Mouse (Mus musculus): Measurements from ENCODE around the gene Cntnap2. TPM values are rescaled to one million over a fixed set of nuclear protein-coding genes. Genes with fewer than 3 reads are reported as not detected.

Cntnap2 gene
- polyA plus RNA-seq, 1 experiment from 2014 or later = 1.1 TPM

- H3K4me3 ChIP-seq (ENCODE audit: low read length) = no peak overlapping the region
- H3K9ac ChIP-seq (ENCODE audit: low read length) = no peak overlapping the region
- no peak overlapping the region for H3K4me2 ChIP-seq (ENCODE audit: low read depth, low read length)
- no peaks in the 10 kb centered on the region for H3K4me1 ChIP-seq (replicated peaks; ENCODE audit: control insufficient read depth, insufficient read depth, low read length)
- no peak for ATAC-seq (ENCODE audit: low read depth)
- H3K9me3 ChIP-seq (ENCODE audit: control insufficient read depth, low read length) = no peaks in the 10 kb centered on the region
- H3K27me3 ChIP-seq (ENCODE audit: control insufficient read depth, insufficient read depth, low read depth, low read length) = no peaks in the 10 kb centered on the region
- no peak overlapping the region for H3K27ac ChIP-seq (ENCODE audit: low read length)
- no peaks in the 10 kb centered on the region for H3K36me3 ChIP-seq (ENCODE audit: control insufficient read depth, insufficient read depth, low read length)
Measured at GRCm38 (mm10) chr6:45791612-45792011, 732.5 kb downstream of the Cntnap2 start.

GRCm38 (mm10) chr6:45841626-45842341 is 782.6 kb downstream of the Cntnap2 start:
- no peak for ATAC-seq (ENCODE audit: low read depth)
- H3K9me3 ChIP-seq (ENCODE audit: control insufficient read depth, low read length) = no peaks in the 10 kb centered on the region
- H3K4me1 ChIP-seq (replicated peaks; ENCODE audit: control insufficient read depth, insufficient read depth, low read length) = no peaks in the 10 kb centered on the region
- no peak overlapping the region for H3K4me3 ChIP-seq (ENCODE audit: low read length)
- H3K27me3 ChIP-seq (ENCODE audit: control insufficient read depth, insufficient read depth, low read depth, low read length) = no peaks in the 10 kb centered on the region
- no peak overlapping the region for H3K4me2 ChIP-seq (ENCODE audit: low read depth, low read length)
- no peaks in the 10 kb centered on the region for H3K36me3 ChIP-seq (ENCODE audit: control insufficient read depth, insufficient read depth, low read length)
- H3K9ac ChIP-seq (ENCODE audit: low read length) = no peak overlapping the region
- no peak overlapping the region for H3K27ac ChIP-seq (ENCODE audit: low read length)
- WGBS = 69% methylated on average over 4 of the region's 4 CpGs

- Histone ChIP-seq H3K4me1 (replicated peaks; ENCODE audit: control insufficient read depth, insufficient read depth, low read length) (no peaks in the 10 kb centered on the region), H3K9me3 (ENCODE audit: control insufficient read depth, low read length) (no peaks in the 10 kb centered on the region), H3K36me3 (ENCODE audit: control insufficient read depth, insufficient read depth, low read length) (no peaks in the 10 kb centered on the region), H3K4me3 (ENCODE audit: low read length) (no peak overlapping the region), H3K27ac (ENCODE audit: low read length) (no peak overlapping the region), H3K9ac (ENCODE audit: low read length) (no peak overlapping the region), H3K27me3 (ENCODE audit: control insufficient read depth, insufficient read depth, low read depth, low read length) (no peaks in the 10 kb centered on the region), H3K4me2 (ENCODE audit: low read depth, low read length) (no peak overlapping the region)
- WGBS = 67% methylated on average over 1 of the region's 1 CpGs
- ATAC-seq (ENCODE audit: low read depth) = no peak
Measured at GRCm38 (mm10) chr6:45843736-45844135, 784.6 kb downstream of the Cntnap2 start.

GRCm38 (mm10) chr6:45871409-45871992 is 812.3 kb downstream of the Cntnap2 start:
- Histone ChIP-seq H3K4me1 (replicated peaks; ENCODE audit: control insufficient read depth, insufficient read depth, low read length) (no peaks in the 10 kb centered on the region), H3K27ac (ENCODE audit: low read length) (no peak overlapping the region), H3K36me3 (ENCODE audit: control insufficient read depth, insufficient read depth, low read length) (no peaks in the 10 kb centered on the region), H3K9ac (ENCODE audit: low read length) (no peak overlapping the region), H3K9me3 (ENCODE audit: control insufficient read depth, low read length) (no peaks in the 10 kb centered on the region), H3K4me2 (ENCODE audit: low read depth, low read length) (no peak overlapping the region), H3K4me3 (ENCODE audit: low read length) (no peak overlapping the region), H3K27me3 (ENCODE audit: control insufficient read depth, insufficient read depth, low read depth, low read length) (no peaks in the 10 kb centered on the region)
- WGBS = 55% methylated on average over 3 of the region's 3 CpGs
- ATAC-seq (ENCODE audit: low read depth) = no peak

- no peak overlapping the region for H3K4me2 ChIP-seq (ENCODE audit: low read depth, low read length)
- H3K9ac ChIP-seq (ENCODE audit: low read length) = no peak overlapping the region
- WGBS = 50% methylated on average over 1 of the region's 1 CpGs
- H3K36me3 ChIP-seq (ENCODE audit: control insufficient read depth, insufficient read depth, low read length) = no peaks in the 10 kb centered on the region
- H3K9me3 ChIP-seq (ENCODE audit: control insufficient read depth, low read length) = no peaks in the 10 kb centered on the region
- H3K4me3 ChIP-seq (ENCODE audit: low read length) = no peak overlapping the region
- H3K27ac ChIP-seq (ENCODE audit: low read length) = no peak overlapping the region
- H3K4me1 ChIP-seq (replicated peaks; ENCODE audit: control insufficient read depth, insufficient read depth, low read length) = no peaks in the 10 kb centered on the region
- no peaks in the 10 kb centered on the region for H3K27me3 ChIP-seq (ENCODE audit: control insufficient read depth, insufficient read depth, low read depth, low read length)
- ATAC-seq (ENCODE audit: low read depth) = no peak
Measured at GRCm38 (mm10) chr6:45885486-45885885, 826.3 kb downstream of the Cntnap2 start.

- Histone ChIP-seq H3K9me3 (ENCODE audit: control insufficient read depth, low read length) (no peaks in the 10 kb centered on the region), H3K27ac (ENCODE audit: low read length) (no peak overlapping the region), H3K4me2 (ENCODE audit: low read depth, low read length) (no peak overlapping the region), H3K9ac (ENCODE audit: low read length) (no peak overlapping the region), H3K36me3 (ENCODE audit: control insufficient read depth, insufficient read depth, low read length) (no peaks in the 10 kb centered on the region), H3K27me3 (ENCODE audit: control insufficient read depth, insufficient read depth, low read depth, low read length) (no peaks in the 10 kb centered on the region), H3K4me1 (replicated peaks; ENCODE audit: control insufficient read depth, insufficient read depth, low read length) (no peaks in the 10 kb centered on the region), H3K4me3 (ENCODE audit: low read length) (no peak overlapping the region)
- no peak for ATAC-seq (ENCODE audit: low read depth)
- 30% methylated on average over 3 of the region's 3 CpGs for WGBS
Measured at GRCm38 (mm10) chr6:45887901-45888300, 828.7 kb downstream of the Cntnap2 start.

GRCm38 (mm10) chr6:45938263-45938662 is 879.1 kb downstream of the Cntnap2 start:
- no peak for ATAC-seq (ENCODE audit: low read depth)
- Histone ChIP-seq H3K27me3 (ENCODE audit: control insufficient read depth, insufficient read depth, low read depth, low read length) (no peaks in the 10 kb centered on the region), H3K4me1 (replicated peaks; ENCODE audit: control insufficient read depth, insufficient read depth, low read length) (no peaks in the 10 kb centered on the region), H3K9ac (ENCODE audit: low read length) (no peak overlapping the region), H3K36me3 (ENCODE audit: control insufficient read depth, insufficient read depth, low read length) (no peaks in the 10 kb centered on the region), H3K4me2 (ENCODE audit: low read depth, low read length) (no peak overlapping the region), H3K27ac (ENCODE audit: low read length) (no peak overlapping the region), H3K9me3 (ENCODE audit: control insufficient read depth, low read length) (no peaks in the 10 kb centered on the region), H3K4me3 (ENCODE audit: low read length) (no peak overlapping the region)
- WGBS = 50% methylated on average over 3 of the region's 3 CpGs

- no peak for ATAC-seq (ENCODE audit: low read depth)
- Histone ChIP-seq H3K9ac (ENCODE audit: low read length) (no peak overlapping the region), H3K4me3 (ENCODE audit: low read length) (no peak overlapping the region), H3K4me2 (ENCODE audit: low read depth, low read length) (no peak overlapping the region), H3K4me1 (replicated peaks; ENCODE audit: control insufficient read depth, insufficient read depth, low read length) (no peaks in the 10 kb centered on the region), H3K9me3 (ENCODE audit: control insufficient read depth, low read length) (no peaks in the 10 kb centered on the region), H3K27ac (ENCODE audit: low read length) (no peak overlapping the region), H3K36me3 (ENCODE audit: control insufficient read depth, insufficient read depth, low read length) (no peaks in the 10 kb centered on the region), H3K27me3 (ENCODE audit: control insufficient read depth, insufficient read depth, low read depth, low read length) (no peaks in the 10 kb centered on the region)
- WGBS = 38% methylated on average over 1 of the region's 1 CpGs
Measured at GRCm38 (mm10) chr6:45938775-45939174, 879.6 kb downstream of the Cntnap2 start.

- Histone ChIP-seq H3K27ac (ENCODE audit: low read length) (no peak overlapping the region), H3K36me3 (ENCODE audit: control insufficient read depth, insufficient read depth, low read length) (no peaks in the 10 kb centered on the region), H3K9me3 (ENCODE audit: control insufficient read depth, low read length) (no peaks in the 10 kb centered on the region), H3K27me3 (ENCODE audit: control insufficient read depth, insufficient read depth, low read depth, low read length) (no peaks in the 10 kb centered on the region), H3K4me1 (replicated peaks; ENCODE audit: control insufficient read depth, insufficient read depth, low read length) (no peaks in the 10 kb centered on the region), H3K9ac (ENCODE audit: low read length) (no peak overlapping the region), H3K4me2 (ENCODE audit: low read depth, low read length) (no peak overlapping the region), H3K4me3 (ENCODE audit: low read length) (no peak overlapping the region)
- whole genome bisulfite sequencing = 24% methylated on average over 3 of the region's 3 CpGs
- ATAC-seq (ENCODE audit: low read depth) = no peak
Measured at GRCm38 (mm10) chr6:45945144-45945985, 886.2 kb downstream of the Cntnap2 start.
